Mouse (Mus musculus) kidney, adult 9 months (tissue): ENCODE data around the gene Arhgef19.

Experiments used
- DNase-seq: peaks from one replicate; pipeline ENCODE4 v3.0.0; 2022

Arhgef19 gene

GRCm38 (mm10) chr4:141239388-141240125, at the start of gene Arhgef19:
Arhgef19 (plus strand) TSS chr4:141239499.
- DNase-seq = peak; percentile 93

- no peak for DNase-seq
Measured at GRCm38 (mm10) chr4:141191294-141191693, 48.0 kb upstream of the Arhgef19 start.

GRCm38 (mm10) chr4:141194553-141194952, 44.7 kb upstream of the Arhgef19 start:
- no peak for DNase-seq

- no peak for DNase-seq
Measured at GRCm38 (mm10) chr4:141196981-141197685, 42.2 kb upstream of the Arhgef19 start.

- DNase-seq = no peak
Measured at GRCm38 (mm10) chr4:141197686-141198035, 41.6 kb upstream of the Arhgef19 start.

- DNase-seq = peak; percentile 42
Measured at GRCm38 (mm10) chr4:141200906-141201305, 38.4 kb upstream of the Arhgef19 start.

- DNase-seq = no peak
Measured at GRCm38 (mm10) chr4:141202192-141202591, 37.1 kb upstream of the Arhgef19 start.

- no peak for DNase-seq
Measured at GRCm38 (mm10) chr4:141204580-141205061, 34.7 kb upstream of the Arhgef19 start.

- peak; percentile 63 for DNase-seq
Measured at GRCm38 (mm10) chr4:141207081-141207480, 32.2 kb upstream of the Arhgef19 start.

GRCm38 (mm10) chr4:141210524-141211219, 28.6 kb upstream of the Arhgef19 start:
- no peak for DNase-seq

- no peak for DNase-seq
Measured at GRCm38 (mm10) chr4:141211646-141212045, 27.7 kb upstream of the Arhgef19 start.

- no peak for DNase-seq
Measured at GRCm38 (mm10) chr4:141212892-141213291, 26.4 kb upstream of the Arhgef19 start.

- DNase-seq = no peak
Measured at GRCm38 (mm10) chr4:141213342-141213741, 26.0 kb upstream of the Arhgef19 start.

GRCm38 (mm10) chr4:141213770-141214336, 25.4 kb upstream of the Arhgef19 start, which contains the start of gene Rsg1:
Rsg1 (plus strand) TSS chr4:141213956.
- DNase-seq = peak; percentile 96

- DNase-seq = peak; percentile 38
Measured at GRCm38 (mm10) chr4:141214337-141214851, 24.9 kb upstream of the Arhgef19 start.

GRCm38 (mm10) chr4:141219583-141220213, 19.6 kb upstream of the Arhgef19 start:
- no peak for DNase-seq

GRCm38 (mm10) chr4:141221848-141222247, 17.5 kb upstream of the Arhgef19 start:
- no peak for DNase-seq

- no peak for DNase-seq
Measured at GRCm38 (mm10) chr4:141222752-141223151, 16.5 kb upstream of the Arhgef19 start.

- DNase-seq = no peak
Measured at GRCm38 (mm10) chr4:141228687-141229086, 10.6 kb upstream of the Arhgef19 start.

GRCm38 (mm10) chr4:141233196-141233595, 6.1 kb upstream of the Arhgef19 start:
- DNase-seq = no peak

- DNase-seq = no peak
Measured at GRCm38 (mm10) chr4:141235537-141236111, 3.7 kb upstream of the Arhgef19 start.

GRCm38 (mm10) chr4:141236856-141237255, 2.4 kb upstream of the Arhgef19 start:
- no peak for DNase-seq
